Mouse (Mus musculus) gastrocnemius, postnatal 14 days (tissue): Measurements from ENCODE around the gene Cyfip1. TPM values are rescaled to one million over a fixed set of nuclear protein-coding genes. Genes with fewer than 3 reads are reported as not detected.
"Not testable (repeated sequence)": the region's sequence is repeated elsewhere in the genome, so short reads cannot be mapped to it uniquely, and the experiment has no call there.

ENCODE experiments used
- DNase-seq: peaks from one replicate; pipeline ENCODE4 v3.0.0; 2021; ENCODE audit warnings: mixed read lengths
- intact Hi-C: fragments of 180-260 bp; cut with DNase I; formaldehyde crosslinking; loops from one replicate; pipeline ENCODE4 v1.15.1; 2025; ENCODE audit warnings: low total_unique reads
- total RNA-seq, 2 experiments: library from RNA; stranded (reverse); gene quantifications; 2 replicates each; pipeline ENCODE4 v1.2.3; 2021

Cyfip1 gene
- total RNA-seq, 2 experiments from 2014 or later, result 28.3 to 29.4 TPM

GRCm38 (mm10) chr7:55912118-55912517 lies 70.6 kb downstream of the Cyfip1 start:
- DNase-seq, result no peak
- intact Hi-C loops, result no loop called here

DNA sequence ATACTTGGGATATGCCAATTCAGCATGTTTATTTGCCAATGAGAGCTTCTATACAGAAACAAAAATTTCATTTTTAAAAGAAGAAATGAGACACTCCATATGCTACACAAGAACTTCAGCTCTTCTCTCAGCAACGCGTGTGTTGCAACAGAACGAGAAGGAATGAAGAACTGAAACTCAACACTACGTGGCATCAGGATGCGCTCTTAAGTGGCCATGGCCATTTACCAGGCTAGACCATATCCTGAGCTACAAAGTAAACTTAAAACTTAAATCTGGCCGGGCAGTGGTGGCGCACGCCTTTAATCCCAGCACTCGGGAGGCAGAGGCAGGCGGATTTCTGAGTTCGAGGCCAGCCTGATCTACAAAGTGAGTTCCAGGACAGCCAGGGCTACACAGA lies 76.8 kb downstream of the Cyfip1 start:
- DNase-seq, intact Hi-C loops: not testable (repeated sequence)

DNA sequence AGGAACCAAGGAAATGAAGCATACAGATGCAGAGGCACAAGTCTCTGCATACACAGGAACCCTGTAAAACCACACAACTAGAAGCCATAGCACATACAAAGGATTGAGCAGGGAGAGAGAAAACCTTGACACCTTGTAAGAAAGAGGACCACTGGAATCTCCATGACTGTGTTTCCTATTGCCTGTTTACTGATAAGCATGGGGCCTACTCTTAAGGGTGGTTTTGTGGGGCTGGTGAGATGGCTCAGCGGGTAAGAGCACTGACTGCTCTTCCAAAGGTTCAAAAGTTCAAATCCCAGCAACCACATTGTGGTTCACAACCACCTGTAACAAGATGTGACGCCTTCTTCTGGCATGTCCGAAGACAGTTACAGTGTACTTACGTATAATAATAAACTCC lies 85.7 kb downstream of the Cyfip1 start:
- intact Hi-C loops, result no loop called here
- DNase-seq, result no peak

DNA sequence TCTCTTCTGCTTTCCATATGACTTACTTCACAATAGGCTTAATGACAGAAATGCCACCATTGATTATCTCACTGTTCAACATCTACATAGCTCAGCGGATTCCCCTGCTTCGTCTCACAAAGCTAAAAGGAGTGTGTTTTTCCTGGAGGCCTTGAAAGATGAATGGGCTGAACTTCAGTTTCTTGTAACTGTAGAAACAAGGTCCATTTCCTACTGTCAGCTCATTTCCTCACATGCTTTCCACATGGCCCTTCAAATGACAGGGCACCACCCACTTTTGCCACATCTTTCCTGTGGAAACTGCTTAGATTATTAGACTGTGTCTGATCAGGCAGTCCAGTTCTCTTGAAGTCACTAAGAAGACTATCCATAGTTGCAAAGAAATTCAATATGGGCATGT lies 87.1 kb downstream of the Cyfip1 start:
- DNase-seq, result no peak
- intact Hi-C loops, result no loop called here

GRCm38 (mm10) chr7:55935025-55935424 lies 93.5 kb downstream of the Cyfip1 start:
- no peak for DNase-seq
- intact Hi-C loops, result loop anchor here (10.0 kb wide), 1 partner anchor 220 kb away; no protein-coding TSS in a partner anchor

- no peak for DNase-seq
- intact Hi-C loops, result loop anchor here (10.0 kb wide), 1 partner anchor 216 kb away; no protein-coding TSS in a partner anchor
Observed at GRCm38 (mm10) chr7:55938341-55938740, 96.8 kb downstream of the Cyfip1 start.

GRCm38 (mm10) chr7:55956054-55956453 lies 114.5 kb downstream of the Cyfip1 start:
- no peak for DNase-seq
- intact Hi-C loops, result no loop called here

GRCm38 (mm10) chr7:55957178-55957577 lies 115.6 kb downstream of the Cyfip1 start:
- DNase-seq, result no peak
- intact Hi-C loops, result no loop called here

- intact Hi-C loops, result no loop called here
- no peak for DNase-seq
Observed at GRCm38 (mm10) chr7:55957916-55958315, 116.4 kb downstream of the Cyfip1 start.

DNA sequence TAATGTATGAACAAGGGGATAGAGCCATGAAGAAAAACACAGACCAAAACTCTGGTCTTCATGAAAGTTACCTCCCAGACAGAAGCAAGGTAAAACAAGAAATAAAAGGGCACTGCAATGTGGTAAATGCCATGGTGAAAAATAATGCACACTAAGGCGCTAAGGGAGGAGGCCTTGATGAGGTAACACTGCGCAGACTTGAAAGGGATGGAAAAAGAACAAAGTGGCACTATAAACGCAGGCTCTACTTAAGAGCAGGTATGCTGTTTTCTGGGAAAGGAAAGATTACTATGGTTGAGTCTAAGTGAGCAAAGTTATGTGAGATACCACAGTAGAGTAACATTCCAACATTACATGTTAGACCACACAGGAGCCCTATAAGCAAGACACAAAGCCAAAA lies 118.3 kb downstream of the Cyfip1 start:
- intact Hi-C loops, result no loop called here
- no peak for DNase-seq

GRCm38 (mm10) chr7:55960506-55960905 lies 119.0 kb downstream of the Cyfip1 start:
- no peak for DNase-seq
- intact Hi-C loops, result no loop called here

DNA sequence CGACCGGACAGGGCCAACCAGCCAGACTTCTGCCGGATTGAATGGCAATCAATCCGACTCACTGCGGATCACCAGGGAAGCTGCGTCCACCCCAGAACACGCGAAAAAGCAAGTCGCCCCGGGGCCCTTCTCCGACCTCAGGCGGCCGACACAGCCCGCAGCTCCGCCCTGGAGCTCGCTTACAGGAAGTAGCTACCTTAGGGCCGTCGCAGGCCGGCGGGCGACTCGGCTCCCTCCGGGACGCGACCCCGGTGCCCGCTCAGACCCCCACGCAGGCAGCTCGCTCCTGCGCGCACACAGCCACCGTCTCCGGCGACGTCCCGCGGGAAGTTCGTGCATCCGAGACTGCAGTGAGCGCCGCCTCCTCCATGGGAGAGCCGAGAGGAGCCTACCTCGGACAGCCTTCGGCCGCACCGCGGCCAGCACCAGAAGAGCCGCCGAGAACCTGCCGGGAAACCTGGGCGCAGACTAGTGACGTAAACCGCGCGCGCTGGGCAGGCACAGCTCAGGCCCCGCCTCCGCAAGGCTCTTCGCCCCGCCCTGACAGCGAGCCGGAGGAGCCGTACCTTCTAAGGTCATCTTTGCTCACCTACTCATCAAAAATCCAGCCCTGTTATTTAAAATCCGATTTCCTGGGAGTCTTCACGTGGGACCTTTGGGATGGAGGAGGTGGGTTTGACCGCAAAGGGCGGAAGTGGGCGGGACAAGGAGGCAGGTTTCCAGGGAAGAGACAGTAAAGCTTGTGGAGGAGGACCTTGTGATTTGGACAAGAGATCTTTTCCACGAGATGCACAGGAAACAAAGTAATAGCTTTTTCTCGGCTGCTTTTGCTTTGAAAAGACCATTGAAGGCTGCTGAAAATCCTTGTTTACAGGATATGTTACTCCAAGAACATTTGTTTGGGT lies 120.7 kb downstream of the Cyfip1 start, which contains the start of gene Nipa2:
Nipa2 (minus strand) TSS at position 473 of the 905 bp plus-strand sequence.
- intact Hi-C loops, result no loop called here
- peak; percentile 94 for DNase-seq

DNA sequence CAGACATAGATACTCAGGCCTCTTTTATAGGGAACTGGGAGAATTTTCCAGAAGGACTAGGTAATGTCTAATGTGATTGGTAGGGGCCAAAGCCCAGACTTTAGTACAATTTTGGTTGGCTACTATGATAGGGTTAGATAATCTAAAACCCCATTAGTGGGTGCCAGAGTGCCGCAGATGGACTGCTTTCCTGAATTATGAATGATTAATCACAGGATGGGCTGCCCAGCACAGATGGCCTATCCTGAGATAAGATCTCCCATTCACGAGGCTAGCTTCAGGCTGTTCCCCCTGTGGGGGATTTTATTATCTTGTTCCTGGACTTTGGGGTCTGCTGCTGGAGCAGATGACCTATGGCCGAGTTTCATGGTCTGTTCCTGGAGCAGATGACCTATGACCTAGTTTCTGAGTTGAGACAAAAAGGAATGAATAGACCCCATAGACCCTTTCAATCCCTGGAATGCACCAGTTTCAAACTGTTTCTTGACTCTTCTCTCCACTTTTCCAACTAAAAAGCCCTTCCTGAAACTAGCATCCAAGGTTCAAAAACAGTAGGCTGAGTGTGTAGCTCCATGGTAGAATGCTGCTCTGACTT lies 125.4 kb downstream of the Cyfip1 start:
- no peak for DNase-seq
- intact Hi-C loops, result no loop called here

- no peak for DNase-seq
- intact Hi-C loops, result no loop called here
Observed at GRCm38 (mm10) chr7:55968258-55968901, 126.8 kb downstream of the Cyfip1 start.

- DNase-seq, result no peak
- intact Hi-C loops, result no loop called here
Observed at GRCm38 (mm10) chr7:55969415-55969814, 127.9 kb downstream of the Cyfip1 start.

GRCm38 (mm10) chr7:55974429-55974828 lies 132.9 kb downstream of the Cyfip1 start:
- DNase-seq, result no peak
- intact Hi-C loops, result no loop called here

DNA sequence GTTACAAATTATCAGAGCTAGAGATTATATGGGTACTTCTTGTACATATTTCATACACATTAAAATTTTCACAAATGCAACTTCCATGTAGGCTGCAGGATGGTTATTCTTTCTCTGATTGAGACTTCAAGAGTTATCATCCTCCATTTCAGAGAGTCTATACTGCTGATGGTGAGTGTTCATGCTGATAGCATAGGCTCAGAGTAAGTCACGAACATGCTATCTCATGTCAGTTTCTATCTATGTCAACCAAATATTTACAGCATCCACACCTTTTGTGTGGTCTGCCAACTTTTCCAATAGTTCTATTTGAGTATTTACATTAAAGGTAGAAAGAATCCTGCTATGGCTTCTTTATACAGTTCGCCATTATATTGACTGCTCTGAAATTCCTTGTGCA lies 140.0 kb downstream of the Cyfip1 start:
- intact Hi-C loops, result no loop called here

More for the DNA sequence above, 140.0 kb downstream of the Cyfip1 start:
- no peak for DNase-seq
